Mouse (Mus musculus) testis, adult 2 months (tissue): ENCODE measurements around the gene Tpst1. TPM values are rescaled to one million over a fixed set of nuclear protein-coding genes. Genes with fewer than 3 reads are reported as not detected.
A peak's percentile ranks its signal among the peaks of the same experiment; 100 is the strongest.

Experiments used
- H3K27ac ChIP-seq: fragments of 200-500 bp; 2 replicates; pipeline ENCODE4 v1.5.1; 2012; ENCODE audit warnings: low read depth, low read length; ENCODE audit not compliant: control insufficient read depth, insufficient read depth
- H3K27me3 ChIP-seq: fragments of 200-500 bp; 2 replicates; pipeline ENCODE4 v1.6.1; 2012; ENCODE audit warnings: mild to moderate bottlenecking, low read length, moderate library complexity; ENCODE audit not compliant: control insufficient read depth, insufficient read depth
- H3K36me3 ChIP-seq: fragments of 200-500 bp; 2 replicates; pipeline ENCODE4 v1.6.1; 2012; ENCODE audit warnings: mild to moderate bottlenecking, low read length; ENCODE audit not compliant: control insufficient read depth, insufficient read depth
- H3K4me1 ChIP-seq: fragments of 200-500 bp; 2 replicates; pipeline ENCODE4 v1.6.1; 2012; ENCODE audit warnings: low read length; ENCODE audit not compliant: control insufficient read depth, insufficient read depth
- H3K4me3 ChIP-seq: fragments of 200-500 bp; 2 replicates; pipeline ENCODE4 v1.5.1; 2012; ENCODE audit warnings: low read depth, mild to moderate bottlenecking, low read length, moderate library complexity, mixed read lengths; ENCODE audit not compliant: control insufficient read depth
- CTCF ChIP-seq: fragments of 200-500 bp; IDR thresholded peaks from 2 replicates; pipeline ENCODE4 v1.5.1; 2012; ENCODE audit warnings: low read depth, mild to moderate bottlenecking, inconsistent platforms, low read length, moderate library complexity; ENCODE audit not compliant: control insufficient read depth, insufficient read depth, insufficient replicate concordance
- POLR2A ChIP-seq: fragments of 200-500 bp; IDR thresholded peaks from 2 replicates; pipeline ENCODE4 v1.6.1; 2012; ENCODE audit warnings: low read depth, mild to moderate bottlenecking, inconsistent platforms, low read length, moderate library complexity; ENCODE audit not compliant: control insufficient read depth
- polyA plus RNA-seq: library from polyadenylated mRNA; depleted of rRNA; stranded (reverse); fragments of >200 nt; gene quantifications from 2 replicates; pipeline ENCODE4 v1.2.3, GENCODE M21; 2012

Tpst1 gene
- polyA plus RNA-seq, 1 experiment: 59.6 TPM

GRCm38 (mm10) chr5:130163670-130164069 lies 90.5 kb downstream of the Tpst1 start:
- no peaks in the 10 kb centered on the region for H3K36me3 ChIP-seq
- no peak for TF ChIP-seq POLR2A
- TF ChIP-seq CTCF: peak; percentile 74; the same call in 1 of the 2 replicates
- no peaks in the 10 kb centered on the region for H3K27me3 ChIP-seq
- no peak overlapping the region for H3K4me3 ChIP-seq
- H3K4me1 ChIP-seq: no peaks in the 10 kb centered on the region
- no peak overlapping the region for H3K27ac ChIP-seq

- Histone ChIP-seq H3K27ac (no peak overlapping the region), H3K27me3 (no peaks in the 10 kb centered on the region), H3K4me3 (no peak overlapping the region), H3K4me1 (no peaks in the 10 kb centered on the region), H3K36me3 (no peaks in the 10 kb centered on the region)
- no peak for TF ChIP-seq POLR2A
- TF ChIP-seq CTCF: no peak
Measured at GRCm38 (mm10) chr5:130165213-130165612, 92.1 kb downstream of the Tpst1 start.

- H3K4me3 ChIP-seq: no peak overlapping the region
- no peak overlapping the region for H3K27ac ChIP-seq
- peaks cover 3% of the 10 kb centered on the region; the same call in 1 of the 2 replicates for H3K4me1 ChIP-seq
- no peaks in the 10 kb centered on the region for H3K27me3 ChIP-seq
- H3K36me3 ChIP-seq: no peaks in the 10 kb centered on the region
- TF ChIP-seq CTCF: no peak
- TF ChIP-seq POLR2A: no peak
Measured at GRCm38 (mm10) chr5:130169109-130169508, 96.0 kb downstream of the Tpst1 start.

GRCm38 (mm10) chr5:130170666-130171422 lies 97.7 kb downstream of the Tpst1 start:
- TF ChIP-seq CTCF (no peak), POLR2A (no peak)
- H3K27me3 ChIP-seq: no peaks in the 10 kb centered on the region
- peak overlapping the region; percentile 98 for H3K27ac ChIP-seq
- no peaks in the 10 kb centered on the region for H3K36me3 ChIP-seq
- H3K4me1 ChIP-seq: peaks cover 3% of the 10 kb centered on the region; the same call in 1 of the 2 replicates
- peak overlapping the region; percentile 99 for H3K4me3 ChIP-seq

- H3K4me1 ChIP-seq: peaks cover 3% of the 10 kb centered on the region; the same call in 1 of the 2 replicates
- H3K4me3 ChIP-seq: peak within 1 kb of the TSS; percentile 99
- peak within 1 kb of the TSS; percentile 98 for H3K27ac ChIP-seq
- H3K27me3 ChIP-seq: no peaks in the 10 kb centered on the region
- no peaks in the 10 kb centered on the region for H3K36me3 ChIP-seq
- TF ChIP-seq POLR2A (peak; percentile 97), CTCF (no peak)
Measured at GRCm38 (mm10) chr5:130171423-130171954, 98.4 kb downstream of the Tpst1 start, which contains the start of gene Rabgef1. TSS of gene Rabgef1 (plus strand) at chr5:130171798.

GRCm38 (mm10) chr5:130171956-130172601 lies 99.0 kb downstream of the Tpst1 start:
- H3K4me3 ChIP-seq: peak overlapping the region; percentile 99
- peak overlapping the region; percentile 70 for H3K27ac ChIP-seq
- no peaks in the 10 kb centered on the region for H3K27me3 ChIP-seq
- H3K36me3 ChIP-seq: no peaks in the 10 kb centered on the region
- H3K4me1 ChIP-seq: peaks cover 3% of the 10 kb centered on the region; the same call in 1 of the 2 replicates
- no peak for TF ChIP-seq CTCF
- no peak for TF ChIP-seq POLR2A

GRCm38 (mm10) chr5:130173012-130173411 lies 99.9 kb downstream of the Tpst1 start:
- TF ChIP-seq CTCF: no peak
- no peak for TF ChIP-seq POLR2A
- no peak overlapping the region for H3K27ac ChIP-seq
- no peaks in the 10 kb centered on the region for H3K36me3 ChIP-seq
- H3K4me1 ChIP-seq: peaks cover 3% of the 10 kb centered on the region; the same call in 1 of the 2 replicates
- H3K27me3 ChIP-seq: no peaks in the 10 kb centered on the region
- H3K4me3 ChIP-seq: no peak overlapping the region
